Mouse (Mus musculus): ENCODE results near the gene Dpf3. TPM values are rescaled to one million over a fixed set of nuclear protein-coding genes. Genes with fewer than 3 reads are reported as not detected.

Gene Dpf3
- total RNA-seq, 2 experiments from 2014 or later: 7.7 to 8.1 TPM

DNA sequence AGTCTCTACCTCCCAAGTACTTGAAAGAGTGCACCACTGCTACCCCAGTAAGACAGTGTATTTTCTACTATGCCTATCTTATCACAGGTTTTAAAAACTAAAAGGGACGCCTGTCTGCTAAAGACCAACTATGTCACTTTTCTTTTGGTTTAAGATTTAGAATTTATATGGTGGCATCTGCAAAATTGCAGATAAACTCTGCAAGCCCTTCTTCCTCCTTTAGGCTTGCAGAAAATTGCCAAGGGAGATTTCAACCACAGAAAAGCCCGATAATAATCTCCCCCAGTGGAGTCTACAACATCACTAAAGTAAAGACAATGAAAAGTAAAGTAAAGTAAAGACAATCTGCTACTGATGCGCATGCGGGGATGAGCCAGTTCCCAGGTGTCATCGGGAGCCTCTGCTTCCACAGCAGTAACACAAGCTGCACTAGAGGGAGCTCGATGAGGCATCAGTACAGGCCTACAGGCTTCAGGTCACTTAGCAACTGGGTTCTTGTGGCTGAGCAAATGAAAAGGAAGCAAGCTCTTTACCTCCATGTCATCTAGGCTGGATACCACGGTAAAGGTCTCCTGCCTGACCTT lies 7.6 kb downstream of the Dpf3 start:
- DNase-seq (ENCODE audit: extremely low spot score in 1 of 2, low spot score in 2 of 2): no peak
- intact Hi-C loops (cut with DNase I): loop anchor here (10.0 kb wide), 1 partner anchor 145 kb away; no protein-coding TSS in a partner anchor

- intact Hi-C loops (cut with DNase I): no loop called here
- no peak for DNase-seq (ENCODE audit: extremely low spot score in 1 of 2, low spot score in 2 of 2)
Observed at GRCm38 (mm10) chr12:83479140-83479539, 8.4 kb downstream of the Dpf3 start.

GRCm38 (mm10) chr12:83476277-83476676 lies 11.2 kb downstream of the Dpf3 start:
- DNase-seq (ENCODE audit: extremely low spot score in 1 of 2, low spot score in 2 of 2): no peak
- intact Hi-C loops (cut with DNase I): no loop called here

DNA sequence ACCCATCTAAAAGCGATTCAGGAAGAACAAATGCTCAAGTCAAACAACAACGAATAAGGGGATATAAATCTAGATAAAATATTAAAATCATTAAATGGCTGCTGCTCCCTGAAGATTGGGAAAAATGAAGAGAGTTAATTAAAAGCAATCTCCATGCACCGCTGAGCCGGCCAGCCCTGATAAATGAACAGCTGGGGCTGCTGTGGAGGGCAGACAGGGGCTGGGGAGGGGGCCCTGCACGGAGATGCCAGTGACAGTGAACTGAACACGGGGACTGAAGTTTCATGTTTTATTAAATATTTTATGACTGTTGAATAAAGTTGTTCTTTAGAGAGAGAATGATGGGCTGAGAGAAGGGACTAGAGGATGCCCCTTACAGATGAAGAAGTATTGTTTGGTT lies 12.1 kb downstream of the Dpf3 start:
- no peak for DNase-seq (ENCODE audit: extremely low spot score in 1 of 2, low spot score in 2 of 2)
- intact Hi-C loops (cut with DNase I): no loop called here

- DNase-seq (ENCODE audit: extremely low spot score in 1 of 2, low spot score in 2 of 2): no peak
- intact Hi-C loops (cut with DNase I): no loop called here
Observed at GRCm38 (mm10) chr12:83473987-83474600, 13.4 kb downstream of the Dpf3 start.

GRCm38 (mm10) chr12:83471760-83472159 lies 15.8 kb downstream of the Dpf3 start:
- no peak for DNase-seq (ENCODE audit: extremely low spot score in 1 of 2, low spot score in 2 of 2)
- intact Hi-C loops (cut with DNase I): no loop called here

DNA sequence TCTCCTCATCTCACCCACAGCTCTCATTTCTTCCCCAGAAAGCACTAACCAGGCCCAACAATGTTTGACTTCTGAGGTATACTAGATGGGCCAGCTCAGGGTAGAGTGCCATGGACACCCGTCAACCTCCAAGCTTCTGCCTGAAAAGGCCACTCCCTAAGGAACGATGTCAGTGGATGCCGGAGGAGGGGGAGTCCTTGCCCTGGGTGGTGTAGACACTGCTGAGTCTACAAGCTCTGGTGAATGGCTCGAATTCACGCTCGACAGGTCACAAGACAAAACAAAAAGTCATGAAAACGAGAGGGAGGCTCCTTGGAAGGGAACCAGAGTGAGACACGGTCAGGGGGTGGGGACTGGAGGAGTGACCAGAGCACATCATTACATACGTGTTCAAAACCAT lies 17.4 kb downstream of the Dpf3 start:
- intact Hi-C loops (cut with DNase I): no loop called here
- DNase-seq (ENCODE audit: extremely low spot score in 1 of 2, low spot score in 2 of 2): no peak

GRCm38 (mm10) chr12:83466508-83467430 lies 20.7 kb downstream of the Dpf3 start:
- DNase-seq (ENCODE audit: extremely low spot score in 1 of 2, low spot score in 2 of 2): peak in 1 of 2 experiments; percentile 63
- intact Hi-C loops (cut with DNase I): no loop called here

- intact Hi-C loops (cut with DNase I): no loop called here
- no peak for DNase-seq (ENCODE audit: extremely low spot score in 1 of 2, low spot score in 2 of 2)
Observed at GRCm38 (mm10) chr12:83466053-83466452, 21.5 kb downstream of the Dpf3 start.

GRCm38 (mm10) chr12:83460272-83460671 lies 27.2 kb downstream of the Dpf3 start:
- no peak for DNase-seq (ENCODE audit: extremely low spot score in 1 of 2, low spot score in 2 of 2)
- intact Hi-C loops (cut with DNase I): no loop called here

GRCm38 (mm10) chr12:83454697-83455321 lies 32.7 kb downstream of the Dpf3 start:
- intact Hi-C loops (cut with DNase I): no loop called here

DNA sequence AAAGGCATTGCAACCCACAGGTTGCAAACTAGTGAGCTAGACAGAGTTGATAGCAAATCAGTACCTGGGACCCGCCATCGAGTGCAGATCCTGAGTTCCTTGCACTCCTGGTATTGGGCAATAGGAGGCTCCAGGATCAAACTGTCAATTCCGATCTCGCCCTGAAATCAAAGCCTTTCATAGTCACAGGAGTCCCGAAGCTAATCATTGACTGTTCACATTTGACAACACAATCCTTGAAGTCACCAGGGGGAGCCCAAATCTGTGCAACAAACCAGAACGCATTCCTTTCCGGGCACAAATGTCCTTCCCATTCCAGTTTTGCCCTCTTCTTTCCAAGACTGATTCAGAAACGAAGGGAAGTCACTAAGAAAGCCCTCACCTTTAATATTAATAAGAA lies 35.7 kb downstream of the Dpf3 start:
- DNase-seq (ENCODE audit: extremely low spot score in 1 of 2, low spot score in 2 of 2): no peak
- intact Hi-C loops (cut with DNase I): no loop called here

More at GRCm38 (mm10) chr12:83454697-83455321, 32.7 kb downstream of the Dpf3 start:
- no peak for DNase-seq (ENCODE audit: extremely low spot score in 1 of 2, low spot score in 2 of 2)

GRCm38 (mm10) chr12:83450471-83450870 lies 37.0 kb downstream of the Dpf3 start:
- intact Hi-C loops (cut with DNase I): no loop called here
- DNase-seq (ENCODE audit: extremely low spot score in 1 of 2, low spot score in 2 of 2): no peak

- DNase-seq (ENCODE audit: extremely low spot score in 1 of 2, low spot score in 2 of 2): no peak
- intact Hi-C loops (cut with DNase I): no loop called here
Observed at GRCm38 (mm10) chr12:83449202-83449601, 38.3 kb downstream of the Dpf3 start.

DNA sequence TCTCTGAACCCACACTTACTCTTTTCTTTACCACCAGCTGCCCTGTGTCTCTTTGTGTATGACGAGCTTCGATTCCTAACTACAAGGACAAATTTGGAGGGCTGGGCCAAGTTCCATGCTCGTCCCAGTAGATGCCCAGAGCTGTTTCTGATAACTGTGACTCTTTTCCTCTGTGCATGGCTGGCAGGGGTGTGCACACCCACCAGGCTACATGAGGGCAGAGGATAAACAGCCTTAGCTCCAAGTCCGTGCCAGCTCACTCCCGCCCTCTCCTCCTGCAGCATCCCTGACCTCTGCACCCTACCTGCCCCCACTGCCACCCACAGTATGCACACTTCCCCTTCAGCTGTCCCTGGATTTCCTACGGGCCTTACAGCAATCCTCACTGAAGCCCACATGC lies 41.9 kb downstream of the Dpf3 start:
- intact Hi-C loops (cut with DNase I): no loop called here
- DNase-seq (ENCODE audit: extremely low spot score in 1 of 2, low spot score in 2 of 2): no peak

GRCm38 (mm10) chr12:83444448-83444847 lies 43.1 kb downstream of the Dpf3 start:
- intact Hi-C loops (cut with DNase I): no loop called here
- no peak for DNase-seq (ENCODE audit: extremely low spot score in 1 of 2, low spot score in 2 of 2)

GRCm38 (mm10) chr12:83438002-83438401 lies 49.5 kb downstream of the Dpf3 start:
- intact Hi-C loops (cut with DNase I): no loop called here
- DNase-seq (ENCODE audit: extremely low spot score in 1 of 2, low spot score in 2 of 2): no peak

DNA sequence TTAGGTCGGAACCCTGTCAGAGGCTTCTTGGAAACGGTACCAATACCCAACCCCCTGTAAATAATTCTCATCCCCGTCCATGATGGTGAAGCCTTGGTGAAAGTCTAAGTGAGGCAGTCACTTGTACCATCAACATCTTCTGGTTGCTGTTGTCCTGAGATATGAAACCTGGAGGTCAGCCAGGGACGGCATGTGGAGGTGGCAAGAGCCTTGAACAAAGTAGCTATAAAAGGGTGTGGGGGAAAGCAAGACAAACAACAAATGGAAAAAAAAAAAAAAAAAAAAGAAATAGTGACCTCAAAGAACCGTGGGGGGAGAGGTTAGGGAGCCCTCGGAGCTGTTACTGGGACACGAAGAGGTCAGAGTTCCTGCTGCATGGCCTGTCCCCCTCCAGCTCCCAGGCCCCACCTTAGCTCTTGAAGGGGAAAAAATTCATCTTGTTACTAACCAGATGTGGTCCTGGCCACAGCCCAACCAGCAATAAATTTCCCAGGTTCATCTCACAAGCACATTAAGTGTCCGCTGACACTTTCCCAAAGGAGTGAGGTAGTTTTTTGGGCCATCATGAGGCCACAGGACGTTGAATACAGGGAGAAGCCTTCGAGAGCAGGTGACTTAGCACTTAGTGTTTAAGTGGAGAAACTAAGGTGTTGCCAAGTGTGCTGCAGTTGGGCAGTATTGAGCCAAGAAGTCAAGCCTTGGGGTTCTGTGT lies 53.4 kb downstream of the Dpf3 start:
- intact Hi-C loops (cut with DNase I): no loop called here
- DNase-seq (ENCODE audit: extremely low spot score in 1 of 2, low spot score in 2 of 2): no peak

DNA sequence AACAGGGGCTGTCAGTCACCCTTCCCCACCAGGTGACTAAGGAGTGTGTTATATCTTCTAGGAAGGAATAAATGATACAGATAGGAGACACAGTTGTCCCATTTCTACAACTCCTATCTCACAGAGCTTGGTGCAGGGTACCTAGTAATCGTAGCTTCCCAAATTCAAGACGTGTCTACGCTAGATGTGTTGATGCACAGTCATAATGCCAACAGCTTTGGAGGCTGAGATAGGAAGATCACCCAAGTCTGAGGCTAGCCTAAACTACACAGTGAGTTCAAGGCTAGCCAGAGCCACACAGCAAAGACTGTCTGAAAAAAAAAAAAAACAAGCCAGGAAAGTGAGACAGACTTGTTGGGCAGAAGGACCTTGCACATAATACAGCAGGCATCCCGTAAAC lies 54.1 kb downstream of the Dpf3 start:
- no peak for DNase-seq (ENCODE audit: extremely low spot score in 1 of 2, low spot score in 2 of 2)
- intact Hi-C loops (cut with DNase I): no loop called here
